Mouse (Mus musculus) left cerebral cortex, adult 11 months (tissue): ENCODE measurements around the gene Hoxa6.

ENCODE experiments used
- DNase-seq: peaks from one replicate; pipeline ENCODE4 v3.0.0; 2022; ENCODE audit warnings: low spot score

Gene Hoxa6

GRCm38 (mm10) chr6:52162611-52163365 is 45.7 kb downstream of the Hoxa6 start:
- DNase-seq: no peak

- DNase-seq: no peak
Observed at GRCm38 (mm10) chr6:52162093-52162380, 46.5 kb downstream of the Hoxa6 start.

GRCm38 (mm10) chr6:52161336-52162092 is 47.0 kb downstream of the Hoxa6 start:
- no peak for DNase-seq

- no peak for DNase-seq
Observed at GRCm38 (mm10) chr6:52160511-52161335, 47.8 kb downstream of the Hoxa6 start.

- DNase-seq: no peak
Observed at GRCm38 (mm10) chr6:52159979-52160378, 48.5 kb downstream of the Hoxa6 start.

- no peak for DNase-seq
Observed at GRCm38 (mm10) chr6:52159164-52159761, 49.3 kb downstream of the Hoxa6 start.

GRCm38 (mm10) chr6:52158276-52159051 is 50.1 kb downstream of the Hoxa6 start, which contains the start of gene Hoxa1:
Hoxa1 (minus strand) TSS chr6:52158317.
- DNase-seq: no peak

- no peak for DNase-seq
Observed at GRCm38 (mm10) chr6:52157466-52158275, 50.9 kb downstream of the Hoxa6 start.

GRCm38 (mm10) chr6:52156551-52157200 is 51.8 kb downstream of the Hoxa6 start:
- no peak for DNase-seq
